Mouse (Mus musculus) midbrain, postnatal 0 days (tissue): ENCODE data around the gene Itga9. TPM values are rescaled to one million over a fixed set of nuclear protein-coding genes. Genes with fewer than 3 reads are reported as not detected.

Experiments
- ATAC-seq: fragments of 200-750 bp; cut with Nextera tagmentation; 2 replicates; pipeline ENCODE4 v1.8.0; 2017; ENCODE audit warnings: moderate number of reproducible peaks, mild to moderate bottlenecking, moderate TSS enrichment, moderate library complexity; ENCODE audit not compliant: low FRiP score
- DNase-seq: peaks from one replicate; pipeline ENCODE4 v3.0.0-alpha.2; 2015; ENCODE audit warnings: low spot score
- H3K27ac ChIP-seq: fragments of 300-500 bp; sonication (generic); 2 replicates; pipeline ENCODE4 v1.5.1; 2014; ENCODE audit warnings: low read depth, mild to moderate bottlenecking, low read length, mixed read lengths
- H3K27me3 ChIP-seq: fragments of 300-500 bp; sonication (generic); 2 replicates; pipeline ENCODE4 v1.6.1; 2014; ENCODE audit warnings: low read length, control low read depth, mixed read lengths; ENCODE audit not compliant: insufficient read depth
- H3K36me3 ChIP-seq: fragments of 300-500 bp; sonication (generic); 2 replicates; pipeline ENCODE4 v1.6.1; 2014; ENCODE audit warnings: low read length, control low read depth, mixed read lengths; ENCODE audit not compliant: insufficient read depth
- H3K4me1 ChIP-seq: fragments of 300-500 bp; sonication (generic); 2 replicates; pipeline ENCODE4 v1.6.1; 2014; ENCODE audit warnings: mild to moderate bottlenecking, control low read depth, antibody characterized with exemption, low read length, mixed read lengths; ENCODE audit not compliant: insufficient read depth
- H3K4me2 ChIP-seq: fragments of 300-500 bp; sonication (generic); 2 replicates; pipeline ENCODE4 v1.6.1; 2014; ENCODE audit warnings: low read depth, mild to moderate bottlenecking, low read length, mixed read lengths; ENCODE audit not compliant: poor library complexity, severe bottlenecking
- H3K4me3 ChIP-seq: fragments of 300-500 bp; sonication (generic); 2 replicates; pipeline ENCODE4 v1.5.1; 2014; ENCODE audit warnings: low read depth, mild to moderate bottlenecking, low read length, moderate library complexity
- H3K9ac ChIP-seq: fragments of 300-500 bp; sonication (generic); replicated peaks from 2 replicates; pipeline ENCODE4 v1.6.1; 2014; ENCODE audit warnings: mild to moderate bottlenecking, low read length, moderate library complexity, mixed read lengths; ENCODE audit not compliant: poor library complexity, severe bottlenecking
- H3K9me3 ChIP-seq: fragments of 300-500 bp; sonication (generic); 2 replicates; pipeline ENCODE4 v1.6.1; 2016; ENCODE audit warnings: low read length, control low read depth
- CTCF ChIP-seq: IDR thresholded peaks from 2 replicates; pipeline ENCODE4 v1.5.1; 2016; ENCODE audit warnings: antibody characterized with exemption, mild to moderate bottlenecking
- WGBS: fragments of 180-500 bp; shearing (Covaris S2); extraction: QIAGEN DNeasy Blood & Tissue Kit; methylation state at CpG from one replicate; pipeline ENCODE4 v1.1.7; 2014; 5-methylcytosine and 5-hydroxymethylcytosine counted together
- polyA plus RNA-seq: library from polyadenylated mRNA; unstranded; fragments of >200 nt; fragmentation: Nextera tagmentation; extraction: Ambion mirVana; gene quantifications from 2 replicates; pipeline ENCODE4 v1.2.1, GENCODE M21; 2015
- total RNA-seq: library from RNA; depleted of rRNA; stranded (reverse); fragments of >200 nt; gene quantifications from 2 replicates; pipeline ENCODE4 v1.2.3, GENCODE M21; 2014

The Itga9 gene
- total and polyA plus RNA-seq, 2 experiments from 2014 or later = 1.1 to 8.2 TPM

DNA sequence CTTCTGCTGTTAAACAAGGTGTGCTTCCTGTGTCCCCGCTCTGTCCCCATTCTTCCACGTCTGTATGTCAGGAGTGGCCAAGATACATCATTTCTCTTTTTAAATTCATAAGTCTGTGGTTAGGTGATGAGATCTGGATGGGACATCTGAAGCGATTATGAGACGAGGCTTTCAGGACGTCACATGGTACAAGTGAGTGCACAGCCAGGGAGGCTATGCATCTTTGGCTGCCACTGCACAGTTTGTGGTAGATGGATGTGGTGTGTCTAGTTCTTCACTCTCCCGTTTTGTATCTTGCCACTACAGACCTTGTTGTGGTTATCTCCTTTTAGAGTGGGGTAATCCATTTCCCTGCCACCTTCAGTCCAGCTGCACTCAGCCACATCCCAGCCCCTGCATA is 20.5 kb upstream of the Itga9 start:
- TF ChIP-seq CTCF = no peak
- Histone ChIP-seq H3K4me2 (no peak overlapping the region), H3K4me3 (no peak overlapping the region), H3K27me3 (no peaks in the 10 kb centered on the region), H3K9me3 (no peaks in the 10 kb centered on the region), H3K36me3 (peaks cover 13% of the 10 kb centered on the region), H3K4me1 (no peaks in the 10 kb centered on the region), H3K9ac (no peak overlapping the region), H3K27ac (no peak overlapping the region)
- 84% methylated on average over 6 of the region's 6 CpGs for WGBS
- DNase-seq (no peak), ATAC-seq (no peak)

DNA sequence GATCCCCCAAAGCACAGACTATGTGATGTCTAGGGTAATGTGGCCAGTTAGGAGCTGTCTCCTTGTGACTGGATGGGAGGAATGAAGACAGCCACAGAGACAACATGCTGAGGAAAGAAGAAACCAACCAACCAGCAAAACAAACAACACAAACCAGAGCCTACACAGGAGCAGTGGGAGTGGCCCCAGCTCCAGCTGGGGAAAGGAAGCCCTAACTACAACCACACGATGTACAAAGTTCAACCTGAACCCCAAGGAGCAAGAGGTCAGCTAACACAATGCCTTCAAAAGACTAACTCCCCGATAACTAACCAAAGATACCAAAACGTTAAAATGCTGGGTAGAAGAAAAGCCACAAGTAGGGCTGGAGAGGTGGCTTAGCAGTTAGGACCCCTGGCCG is 19.4 kb upstream of the Itga9 start:
- no peak for TF ChIP-seq CTCF
- ATAC-seq = no peak
- Histone ChIP-seq H3K36me3 (peaks cover 13% of the 10 kb centered on the region), H3K27me3 (no peaks in the 10 kb centered on the region), H3K9ac (no peak overlapping the region), H3K9me3 (no peaks in the 10 kb centered on the region), H3K27ac (no peak overlapping the region), H3K4me3 (no peak overlapping the region), H3K4me1 (no peaks in the 10 kb centered on the region), H3K4me2 (no peak overlapping the region)
- WGBS = 69% methylated on average over 4 of the region's 4 CpGs
- no peak for DNase-seq

DNA sequence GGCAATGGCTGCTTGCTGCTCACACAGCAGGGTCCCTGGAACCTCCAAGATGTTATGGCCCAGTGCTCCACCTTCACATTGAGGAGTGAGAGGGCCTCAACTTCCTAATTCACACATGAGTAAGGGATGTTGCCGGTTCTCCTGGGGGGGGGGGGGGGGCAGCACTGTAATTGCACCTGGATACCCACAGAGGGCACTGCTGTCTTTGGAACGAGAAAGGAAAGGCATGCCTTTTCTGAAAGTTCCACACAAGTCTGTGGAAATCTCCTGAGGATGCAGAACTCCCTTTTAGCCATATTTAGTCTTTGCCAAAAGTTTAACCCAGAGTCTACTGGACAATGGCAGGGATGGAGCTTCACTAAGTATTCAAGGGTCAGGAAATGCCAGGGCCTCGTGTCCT is 17.2 kb upstream of the Itga9 start:
- peak; percentile 86 for TF ChIP-seq CTCF
- no peaks in the 10 kb centered on the region for H3K9me3 ChIP-seq
- DNase-seq = peak; percentile 68
- H3K27me3 ChIP-seq = no peaks in the 10 kb centered on the region
- H3K36me3 ChIP-seq = peaks cover 3% of the 10 kb centered on the region; the same call in 1 of the 2 replicates
- WGBS = 44% methylated on average over 3 of the region's 3 CpGs
- no peak overlapping the region for H3K4me3 ChIP-seq
- H3K27ac ChIP-seq = no peak overlapping the region
- no peaks in the 10 kb centered on the region for H3K4me1 ChIP-seq
- no peak for ATAC-seq
- no peak overlapping the region for H3K9ac ChIP-seq
- H3K4me2 ChIP-seq = no peak overlapping the region

DNA sequence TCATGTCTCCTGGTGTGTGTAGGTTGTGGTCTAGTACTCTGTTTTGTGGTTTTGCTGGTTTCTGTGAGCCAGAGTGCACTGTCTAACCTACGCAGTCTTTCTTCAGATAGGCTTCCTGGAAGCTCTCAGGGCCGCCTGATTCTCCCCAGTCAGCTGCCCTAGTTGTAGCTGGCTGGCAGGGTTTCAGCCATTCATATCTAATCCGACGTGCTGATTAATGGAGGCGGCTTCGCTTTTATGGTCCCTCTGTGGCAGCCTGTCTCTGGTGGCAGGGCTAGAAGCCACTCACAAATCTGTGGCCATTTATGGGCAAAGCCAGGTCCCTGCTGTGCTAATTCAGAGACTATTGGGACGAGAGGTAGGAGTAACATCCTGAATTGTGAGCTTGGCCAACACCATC is 16.3 kb upstream of the Itga9 start:
- Histone ChIP-seq H3K9ac (no peak overlapping the region), H3K27me3 (no peaks in the 10 kb centered on the region), H3K9me3 (no peaks in the 10 kb centered on the region), H3K27ac (no peak overlapping the region), H3K4me3 (no peak overlapping the region), H3K4me1 (no peaks in the 10 kb centered on the region), H3K4me2 (no peak overlapping the region), H3K36me3 (peaks cover 2% of the 10 kb centered on the region; the same call in 1 of the 2 replicates)
- DNase-seq (peak; percentile 71), ATAC-seq (no peak)
- WGBS = 26% methylated on average over 7 of the region's 7 CpGs
- peak; percentile 3; the same call in 1 of the 2 replicates for TF ChIP-seq CTCF

DNA sequence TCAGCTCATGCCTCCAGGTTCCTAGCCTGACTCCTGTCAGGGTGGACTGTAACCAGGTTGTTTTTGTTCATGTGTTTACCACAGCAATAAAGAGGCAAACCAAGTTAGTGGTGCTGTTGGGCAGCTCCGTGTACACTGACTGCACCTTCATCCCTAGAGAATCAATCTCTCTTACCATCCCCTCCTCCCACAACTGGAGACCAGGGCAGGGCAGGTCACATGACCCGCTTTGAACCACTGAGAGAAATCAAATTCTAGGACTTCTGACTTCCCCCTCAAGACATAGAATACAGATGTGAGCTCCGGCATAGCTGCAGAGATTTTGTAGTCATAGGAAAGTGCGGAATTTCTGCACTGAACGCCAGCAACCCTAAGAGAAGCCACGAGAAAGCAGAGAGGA is 14.9 kb upstream of the Itga9 start:
- H3K9ac ChIP-seq = no peak overlapping the region

DNA sequence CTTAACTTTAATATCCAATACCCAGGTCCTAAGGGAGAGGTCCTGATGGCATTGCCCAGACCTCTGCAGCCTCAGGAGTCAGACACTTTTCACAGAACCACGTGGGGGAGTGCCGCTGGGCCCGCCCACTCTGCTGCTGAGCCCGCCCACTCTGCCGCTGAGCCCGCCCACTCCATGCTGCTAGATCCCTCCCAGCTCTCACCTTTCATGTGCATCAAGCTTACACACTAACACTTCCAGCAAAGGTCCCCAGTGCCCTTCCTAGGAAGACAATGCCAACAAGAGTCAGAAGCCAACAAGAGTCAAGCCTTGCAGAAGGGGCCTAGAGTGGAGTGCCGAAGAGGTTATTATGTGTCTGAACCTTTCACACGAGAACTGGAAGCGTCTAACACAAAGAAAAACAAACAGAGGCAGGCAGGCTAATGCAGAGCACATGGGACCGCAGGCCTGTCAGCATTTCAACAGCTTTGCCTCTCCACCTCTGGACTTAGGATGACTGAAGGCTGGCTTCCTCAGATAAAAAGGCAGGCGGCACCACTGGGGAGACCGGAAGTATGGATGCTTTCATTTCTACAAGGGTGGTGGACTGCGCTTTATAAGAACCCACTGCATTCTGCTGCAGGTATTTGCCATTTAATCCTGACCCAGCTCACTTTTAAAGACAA is 13.8 kb upstream of the Itga9 start:
- ATAC-seq (no peak), DNase-seq (no peak)
- no peak for TF ChIP-seq CTCF
- Histone ChIP-seq H3K4me3 (no peak overlapping the region), H3K9ac (no peak overlapping the region), H3K9me3 (no peaks in the 10 kb centered on the region), H3K4me2 (no peak overlapping the region), H3K4me1 (no peaks in the 10 kb centered on the region), H3K36me3 (no peaks in the 10 kb centered on the region), H3K27me3 (no peaks in the 10 kb centered on the region), H3K27ac (no peak overlapping the region)
- 50% methylated on average over 13 of the region's 13 CpGs for WGBS

More for the DNA sequence above, 14.9 kb upstream of the Itga9 start:
- Histone ChIP-seq H3K4me2 (no peak overlapping the region), H3K4me1 (no peaks in the 10 kb centered on the region), H3K4me3 (no peak overlapping the region), H3K27me3 (no peaks in the 10 kb centered on the region), H3K9me3 (no peaks in the 10 kb centered on the region), H3K27ac (no peak overlapping the region), H3K36me3 (no peaks in the 10 kb centered on the region)
- ATAC-seq (no peak), DNase-seq (no peak)
- WGBS = 87% methylated on average over 6 of the region's 6 CpGs
- no peak for TF ChIP-seq CTCF
